Mouse (Mus musculus) frontal cortex, postnatal 14 days (tissue): ENCODE measurements around the gene Adal.

Experiments
- DNase-seq, 2 experiments: peaks; one replicate each; pipeline ENCODE4 v3.0.0; 2022; ENCODE audit warnings: low spot score in 2 of 2

Adal gene

DNA sequence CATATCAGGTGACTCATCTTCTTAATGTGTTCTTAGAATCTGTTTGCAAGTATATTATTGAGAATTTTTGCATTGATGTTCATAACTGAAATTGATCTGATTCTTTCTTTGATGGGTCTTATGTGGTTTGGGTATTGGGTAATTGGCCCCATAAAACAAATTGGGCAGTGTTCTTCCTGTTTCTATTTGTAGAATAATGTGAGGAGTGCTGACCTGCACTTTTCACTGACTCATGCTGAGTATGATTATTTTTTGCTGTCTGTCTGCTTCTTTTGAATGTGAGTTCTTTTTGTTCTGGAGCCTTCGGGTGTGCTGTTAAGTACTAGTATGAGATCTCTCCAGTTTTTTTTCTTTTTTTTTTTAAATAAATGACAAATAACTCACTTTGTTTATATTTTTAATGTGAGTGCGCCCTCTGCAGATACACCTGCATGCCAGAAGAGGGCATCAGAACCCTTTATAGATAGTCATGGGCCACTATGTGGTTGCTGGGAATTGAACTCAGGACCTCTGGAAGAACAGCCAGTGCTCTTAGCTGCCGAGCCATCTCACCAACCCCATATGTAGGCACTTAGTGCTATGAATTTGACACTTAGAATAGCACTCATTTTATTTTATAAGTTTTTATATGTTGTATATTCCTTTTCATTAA lies 38.7 kb downstream of the Adal start:
- DNase-seq, result no peak

DNA sequence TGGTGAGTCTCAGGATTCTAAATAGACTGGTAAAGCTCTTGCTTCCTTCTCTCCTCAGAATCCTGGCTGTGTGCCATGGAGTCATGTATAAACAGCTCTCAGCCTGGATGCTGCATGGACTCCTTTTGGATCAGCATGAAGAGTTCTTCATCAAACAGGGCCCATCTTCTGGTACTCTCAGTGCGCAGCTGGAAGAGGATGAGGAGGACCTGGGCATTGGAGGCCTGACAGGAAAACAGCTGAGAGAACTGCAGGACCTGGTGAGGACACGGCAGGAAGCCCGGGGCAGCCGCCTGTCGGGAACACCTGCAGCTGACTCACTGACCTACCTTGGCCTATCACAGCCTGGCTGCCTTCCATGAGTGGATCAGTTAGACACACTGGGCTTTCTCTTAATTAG lies 43.2 kb downstream of the Adal start:
- DNase-seq, result no peak

DNA sequence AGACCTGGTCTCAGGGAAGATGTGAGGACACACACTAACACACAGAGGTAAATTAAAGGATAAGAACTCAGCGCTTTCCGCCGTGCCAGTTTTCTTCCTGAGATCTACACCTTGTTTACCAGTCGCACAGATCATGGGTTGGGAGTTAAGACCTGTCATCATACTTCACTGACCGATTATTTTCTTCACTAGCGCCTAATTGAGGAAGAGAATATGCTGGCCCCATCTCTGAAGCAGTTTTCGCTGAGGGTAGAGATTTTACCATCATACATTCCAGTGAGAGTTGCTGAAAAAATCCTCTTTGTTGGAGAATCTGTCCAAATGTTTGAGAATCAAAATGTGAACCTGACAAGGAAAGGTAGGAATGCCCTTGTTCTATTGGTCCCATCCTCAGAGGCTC lies 43.9 kb downstream of the Adal start:
- DNase-seq, result no peak

DNA sequence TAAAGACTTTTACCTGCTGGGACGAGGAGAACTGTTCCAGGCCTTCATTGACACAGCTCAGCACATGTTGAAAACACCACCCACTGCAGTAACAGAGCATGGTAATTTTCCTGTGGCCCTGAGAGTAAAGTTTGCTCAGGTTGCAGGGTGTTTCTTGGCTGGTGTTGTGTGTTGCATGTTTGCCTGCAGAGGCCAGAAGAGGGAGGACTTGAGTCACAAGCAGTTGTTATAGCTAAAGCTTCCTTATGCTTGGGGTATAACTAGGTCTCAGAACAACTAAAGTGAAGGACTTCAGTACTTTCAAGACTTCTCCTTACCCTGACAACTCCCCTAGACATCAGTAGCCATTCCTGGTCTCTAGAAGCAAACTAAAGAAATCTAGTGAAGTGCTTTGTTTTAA lies 48.3 kb downstream of the Adal start:
- no peak for DNase-seq

DNA sequence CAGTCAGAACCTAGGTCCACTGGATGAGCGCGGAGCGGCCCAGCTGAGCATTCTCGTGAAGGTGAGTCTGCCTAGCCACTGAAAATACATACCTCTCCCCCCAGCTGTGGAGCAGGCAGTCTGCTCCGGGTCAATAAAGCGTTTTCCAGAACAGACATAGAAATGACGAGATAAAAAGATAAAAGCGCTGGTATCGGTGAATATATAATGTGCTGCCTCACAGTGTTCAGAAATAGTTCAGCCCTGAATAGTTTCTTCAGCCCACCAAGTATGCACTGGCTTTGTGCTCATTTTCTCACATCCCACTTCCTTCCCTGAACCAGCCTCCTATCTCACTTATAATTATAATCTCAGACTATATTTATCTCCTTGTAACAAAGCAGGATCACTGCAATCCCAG lies 55.2 kb downstream of the Adal start:
- DNase-seq, result no peak

DNA sequence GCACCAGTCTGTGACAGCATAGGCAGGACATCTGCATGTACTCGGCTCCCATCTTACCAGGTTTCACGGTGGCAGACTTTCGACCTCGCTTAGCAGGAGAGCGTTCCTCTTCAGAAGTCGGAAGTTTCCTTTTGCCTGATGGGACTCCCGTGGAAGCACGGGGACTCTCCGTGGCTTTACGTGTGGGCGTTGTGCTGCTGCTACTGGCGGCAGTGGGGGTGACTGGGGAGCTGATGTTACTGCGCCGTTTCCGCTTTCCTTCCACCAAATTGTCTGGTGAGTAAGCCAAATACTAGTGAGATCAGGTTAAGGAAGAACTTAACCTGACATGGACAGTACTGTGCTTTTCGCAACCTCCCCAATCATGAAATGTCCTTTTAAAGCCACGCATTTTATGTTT lies 64.0 kb downstream of the Adal start:
- no peak for DNase-seq
